Mouse (Mus musculus) hindbrain, embryonic 10.5 days (tissue): ENCODE data around the gene Gfm1. TPM values are rescaled to one million over a fixed set of nuclear protein-coding genes. Genes with fewer than 3 reads are reported as not detected.

Source experiments
- DNase-seq: peaks from one replicate; pipeline ENCODE4 v3.0.0-alpha.2; 2017; ENCODE audit warnings: low spot score
- H3K27ac ChIP-seq: fragments of 300-500 bp; sonication (generic); 2 replicates; pipeline ENCODE4 v1.5.1; 2016; ENCODE audit warnings: mild to moderate bottlenecking, moderate library complexity
- H3K27me3 ChIP-seq: fragments of 300-500 bp; sonication (generic); 2 replicates; pipeline ENCODE4 v1.6.1; 2016; ENCODE audit warnings: mild to moderate bottlenecking; ENCODE audit not compliant: poor library complexity, insufficient read depth, severe bottlenecking
- H3K36me3 ChIP-seq: fragments of 300-500 bp; sonication (generic); 2 replicates; pipeline ENCODE4 v1.6.1; 2016; ENCODE audit warnings: mild to moderate bottlenecking, moderate library complexity
- H3K4me1 ChIP-seq: fragments of 300-500 bp; sonication (generic); replicated peaks from 2 replicates; pipeline ENCODE4 v1.6.1; 2016; ENCODE audit warnings: mild to moderate bottlenecking
- H3K4me3 ChIP-seq: fragments of 300-500 bp; sonication (generic); 2 replicates; pipeline ENCODE4 v1.5.1; 2016; ENCODE audit warnings: mild to moderate bottlenecking, moderate library complexity
- H3K9me3 ChIP-seq: fragments of 300-500 bp; sonication (generic); 2 replicates; pipeline ENCODE4 v1.6.1; 2016; ENCODE audit warnings: mild to moderate bottlenecking, moderate library complexity
- WGBS: fragments of 180-500 bp; shearing (Covaris S2); methylation state at CpG from one replicate; pipeline ENCODE4 v1.1.7; 2016; 5-methylcytosine and 5-hydroxymethylcytosine counted together
- polyA plus RNA-seq: library from polyadenylated mRNA; unstranded; fragments of >200 nt; fragmentation: Nextera tagmentation; extraction: Ambion mirVana; gene quantifications from 2 replicates; pipeline ENCODE4 v1.2.1, GENCODE M21; 2016

Gene Gfm1
- polyA plus RNA-seq, 1 experiment from 2014 or later = 43.2 TPM

- H3K27me3 ChIP-seq = 0 out of 2 replicates have a peak, but pooled peaks cover 3% of the 10 kb centered on the region
- no peaks in the 10 kb centered on the region for H3K9me3 ChIP-seq
- DNase-seq = no peak
- no peak overlapping the region for H3K27ac ChIP-seq
- no peak overlapping the region for H3K4me3 ChIP-seq
- 5% methylated on average over 3 of the region's 3 CpGs for WGBS
- peaks cover 13% of the 10 kb centered on the region; the same call in 1 of the 2 replicates for H3K4me1 ChIP-seq
- no peaks in the 10 kb centered on the region for H3K36me3 ChIP-seq
Measured at GRCm38 (mm10) chr3:67503878-67504277, 74.0 kb downstream of the Gfm1 start.

GRCm38 (mm10) chr3:67505286-67505685 is 75.4 kb downstream of the Gfm1 start:
- H3K4me3 ChIP-seq = no peak overlapping the region
- H3K27me3 ChIP-seq = 0 out of 2 replicates have a peak, but pooled peaks cover 3% of the 10 kb centered on the region
- no peaks in the 10 kb centered on the region for H3K36me3 ChIP-seq
- H3K27ac ChIP-seq = no peak overlapping the region
- H3K9me3 ChIP-seq = no peaks in the 10 kb centered on the region
- H3K4me1 ChIP-seq = peaks cover 13% of the 10 kb centered on the region; the same call in 1 of the 2 replicates
- DNase-seq = no peak
- 82% methylated on average over 2 of the region's 2 CpGs for WGBS

DNA sequence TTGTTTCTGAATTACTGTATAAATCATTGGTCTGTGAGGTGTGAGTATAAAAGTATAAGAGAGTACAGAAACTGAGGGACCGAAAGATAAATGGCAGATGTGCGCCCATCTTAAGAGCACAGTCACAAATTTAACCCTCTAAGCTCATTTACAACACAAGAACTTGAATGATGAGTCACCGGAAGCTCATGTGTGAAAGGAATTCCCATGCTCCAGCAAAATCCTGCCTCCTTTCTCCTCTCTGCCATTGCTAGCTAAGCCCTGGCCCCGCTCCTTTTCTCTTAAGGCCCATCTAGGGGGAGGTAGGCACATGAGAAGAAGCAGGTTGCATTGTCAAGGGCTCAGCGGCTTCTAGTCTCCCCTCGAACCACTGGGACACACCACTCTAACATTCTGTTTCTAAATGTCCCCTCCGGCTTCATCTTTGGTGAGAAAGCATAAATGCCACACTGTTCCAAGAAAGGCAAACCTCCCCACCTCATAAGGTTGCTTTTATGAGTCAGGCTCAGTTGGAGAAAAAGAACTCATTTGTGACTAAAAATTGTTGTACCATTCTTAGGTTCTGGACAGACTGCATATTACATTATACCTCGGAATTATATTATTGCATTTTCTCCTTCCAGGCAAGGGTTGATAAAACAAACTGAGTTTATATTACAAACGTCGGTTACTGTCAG is 78.5 kb downstream of the Gfm1 start:
- DNase-seq = no peak
- Histone ChIP-seq H3K9me3 (no peaks in the 10 kb centered on the region), H3K27me3 (peaks cover 5% of the 10 kb centered on the region; the same call in 1 of the 2 replicates), H3K36me3 (no peaks in the 10 kb centered on the region), H3K4me3 (no peak overlapping the region), H3K27ac (no peak overlapping the region), H3K4me1 (peaks cover 13% of the 10 kb centered on the region; the same call in 1 of the 2 replicates)
- WGBS = 91% methylated on average over 10 of the region's 10 CpGs

DNA sequence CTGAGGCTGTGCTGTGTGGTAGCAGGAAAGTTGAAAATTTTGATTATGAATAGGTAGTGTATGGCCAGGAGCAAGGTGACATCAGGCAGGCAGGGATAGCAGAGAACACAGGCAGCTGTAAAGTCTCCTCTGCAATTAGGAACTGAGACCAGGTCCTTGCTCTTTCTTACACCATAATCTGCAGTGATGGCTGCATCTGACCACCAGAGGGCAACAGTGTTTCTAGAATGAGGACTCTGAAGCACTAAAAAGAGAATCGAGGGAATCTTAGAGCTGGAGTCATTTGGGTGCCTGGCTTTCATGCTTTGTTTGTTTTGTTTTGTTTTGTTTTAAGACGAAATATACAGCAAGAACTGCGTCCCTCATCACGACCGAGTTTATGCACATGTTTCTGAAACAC is 82.9 kb downstream of the Gfm1 start:
- no peaks in the 10 kb centered on the region for H3K36me3 ChIP-seq
- H3K9me3 ChIP-seq = no peaks in the 10 kb centered on the region
- peaks cover 39% of the 10 kb centered on the region for H3K27me3 ChIP-seq
- H3K4me1 ChIP-seq = peaks cover 11% of the 10 kb centered on the region
- H3K27ac ChIP-seq = no peak overlapping the region
- no peak overlapping the region for H3K4me3 ChIP-seq
- peak; percentile 76 for DNase-seq
- WGBS = 4% methylated on average over 5 of the region's 5 CpGs

DNA sequence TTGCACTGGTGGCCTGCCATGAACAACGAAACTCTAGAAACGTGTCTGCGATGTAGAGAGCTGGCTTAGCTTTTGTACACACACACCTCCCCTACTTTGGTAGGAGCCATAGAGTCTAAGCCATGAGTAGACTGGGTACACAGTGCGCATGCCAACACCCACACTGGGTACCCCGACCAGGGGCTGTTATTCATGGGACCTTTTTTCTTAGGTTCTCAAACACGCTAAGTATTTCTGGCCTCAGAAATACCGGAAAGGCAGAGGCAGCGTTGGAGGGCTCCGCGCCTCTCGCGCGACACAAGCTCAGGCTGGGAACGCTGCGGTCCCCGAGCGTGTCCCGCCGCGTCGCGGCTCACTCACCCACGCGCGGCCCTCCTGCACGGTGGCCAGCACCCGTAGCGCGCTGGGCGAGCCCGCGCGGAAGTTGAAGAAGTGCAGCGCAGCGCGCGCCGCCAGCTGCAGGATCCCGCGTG is 84.9 kb downstream of the Gfm1 start:
- DNase-seq = peak; percentile 19
- H3K36me3 ChIP-seq = no peaks in the 10 kb centered on the region
- 6% methylated on average over 40 of the region's 40 CpGs for WGBS

DNA sequence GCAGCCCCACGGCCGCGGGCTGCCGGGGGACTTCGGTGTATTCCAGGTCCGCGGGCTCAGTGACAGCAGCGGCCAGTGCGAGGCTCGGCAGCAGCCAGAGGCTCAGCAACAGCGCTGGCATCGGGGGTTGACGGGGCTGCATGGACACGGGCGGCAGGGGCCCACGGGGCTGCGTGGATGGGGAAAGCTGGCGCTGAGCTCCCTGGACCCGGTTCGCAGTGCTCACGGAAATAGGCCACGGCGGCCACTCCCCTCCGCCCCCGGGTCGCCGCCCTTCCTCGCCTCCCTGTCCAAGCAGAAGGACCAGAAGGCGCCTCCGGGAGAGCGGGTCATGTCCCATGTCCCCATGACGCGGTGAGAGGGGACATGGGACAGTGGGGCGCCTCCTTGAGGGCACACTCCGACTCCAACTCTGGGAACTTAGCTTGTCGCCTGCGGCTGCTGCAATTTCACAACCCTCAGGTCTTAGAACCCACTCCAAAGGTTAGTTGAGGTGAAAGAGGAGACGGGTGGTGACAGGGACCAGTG is 85.4 kb downstream of the Gfm1 start, which contains the start of gene Rarres1:
Gene Rarres1, minus strand, starts transcription at position 250 of the 528 bp plus-strand sequence.
- DNase-seq = peak; percentile 42
- H3K4me1 ChIP-seq = peaks cover 11% of the 10 kb centered on the region
- H3K9me3 ChIP-seq = no peaks in the 10 kb centered on the region
- H3K27ac ChIP-seq = peak within 1 kb of the TSS; percentile 78
- WGBS = 3% methylated on average over 38 of the region's 38 CpGs
- H3K36me3 ChIP-seq = no peaks in the 10 kb centered on the region
- peaks cover 41% of the 10 kb centered on the region for H3K27me3 ChIP-seq
- H3K4me3 ChIP-seq = peak within 1 kb of the TSS; percentile 70

More for the DNA sequence above, 84.9 kb downstream of the Gfm1 start:
- H3K27ac ChIP-seq = peak overlapping the region; percentile 78
- no peaks in the 10 kb centered on the region for H3K9me3 ChIP-seq
- H3K27me3 ChIP-seq = peaks cover 41% of the 10 kb centered on the region
- peaks cover 11% of the 10 kb centered on the region for H3K4me1 ChIP-seq
- H3K4me3 ChIP-seq = peak overlapping the region; percentile 70

DNA sequence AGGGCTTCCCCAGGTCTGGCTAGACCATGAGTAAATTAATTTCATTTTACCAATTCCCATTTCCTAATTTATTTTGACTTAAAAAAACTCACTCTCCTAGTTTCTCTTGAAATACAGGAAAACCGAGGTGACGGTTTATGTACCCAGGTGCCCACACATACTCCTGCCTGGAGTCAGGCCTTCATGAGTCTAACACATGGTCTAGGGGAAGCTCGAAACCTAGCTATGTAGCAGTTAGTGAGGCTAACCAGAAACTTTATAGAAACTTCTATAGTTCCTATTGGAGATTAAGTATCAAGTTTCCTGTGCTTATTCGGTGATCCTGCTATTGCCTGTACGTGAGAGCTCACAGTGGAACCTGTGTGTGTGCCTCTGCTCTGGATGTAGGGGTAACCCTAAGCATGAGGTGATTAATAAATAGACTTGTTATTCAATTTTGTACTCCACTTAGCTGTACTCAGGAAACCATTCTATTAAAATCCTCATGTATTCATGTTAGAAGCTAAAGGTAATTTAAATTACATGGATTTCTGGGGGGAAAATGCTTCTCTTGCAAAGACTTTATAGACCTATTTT is 90.8 kb downstream of the Gfm1 start:
- 88% methylated on average over 5 of the region's 5 CpGs for WGBS

DNA sequence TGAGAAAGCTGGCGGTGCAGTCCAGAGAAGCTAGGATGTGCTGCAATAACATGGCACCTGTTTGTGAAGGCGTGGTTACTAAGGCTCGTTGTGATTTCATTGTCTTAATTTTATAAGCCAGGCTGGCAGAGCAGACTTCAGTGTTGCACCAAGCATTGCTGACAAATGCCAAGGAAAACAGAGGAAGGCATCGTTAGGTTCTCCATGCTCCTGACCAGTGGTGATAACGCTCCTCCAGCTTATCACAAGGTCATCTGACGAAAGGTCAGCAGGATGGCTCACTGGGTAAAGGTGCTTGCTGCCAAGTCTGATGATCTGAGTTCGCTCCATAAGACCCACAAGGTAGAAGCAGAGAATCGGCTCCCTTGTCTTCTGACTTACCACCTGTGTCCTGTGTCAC is 92.8 kb downstream of the Gfm1 start:
- no peaks in the 10 kb centered on the region for H3K9me3 ChIP-seq
- no peak for DNase-seq
- 89% methylated on average over 8 of the region's 8 CpGs for WGBS
- no peaks in the 10 kb centered on the region for H3K36me3 ChIP-seq
- H3K27ac ChIP-seq = no peak overlapping the region
- no peak overlapping the region for H3K4me3 ChIP-seq
- 0 out of 2 replicates have a peak, but pooled peaks cover 2% of the 10 kb centered on the region for H3K27me3 ChIP-seq
- no peaks in the 10 kb centered on the region for H3K4me1 ChIP-seq

More for the DNA sequence above, 90.8 kb downstream of the Gfm1 start:
- Histone ChIP-seq H3K27ac (no peak overlapping the region), H3K4me1 (0 out of 2 replicates have a peak, but pooled peaks cover under 1% of the 10 kb centered on the region), H3K36me3 (no peaks in the 10 kb centered on the region), H3K9me3 (no peaks in the 10 kb centered on the region), H3K27me3 (peaks cover 16% of the 10 kb centered on the region), H3K4me3 (no peak overlapping the region)
- no peak for DNase-seq

DNA sequence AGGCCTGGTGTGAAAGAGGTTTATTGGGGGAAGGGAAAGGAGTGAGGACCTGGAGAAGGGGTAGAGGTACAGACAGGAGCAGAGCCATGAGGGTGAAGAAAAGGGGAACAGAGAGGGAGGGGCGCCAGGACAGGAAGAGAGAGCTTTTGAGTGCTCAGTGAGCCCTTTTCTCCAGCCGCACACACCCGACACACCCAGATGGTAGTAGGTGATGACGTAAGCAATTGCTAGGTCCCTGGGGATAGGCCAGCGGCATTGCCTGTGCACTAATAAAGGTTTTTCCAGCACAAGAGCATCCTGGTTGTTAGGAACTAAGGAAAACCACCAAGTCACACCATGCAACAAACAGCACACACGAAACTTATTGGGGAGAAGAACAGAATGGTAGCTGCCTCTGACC is 94.9 kb downstream of the Gfm1 start:
- DNase-seq = no peak
- H3K36me3 ChIP-seq = no peaks in the 10 kb centered on the region
- H3K4me1 ChIP-seq = no peaks in the 10 kb centered on the region
- H3K9me3 ChIP-seq = no peaks in the 10 kb centered on the region
- 79% methylated on average over 6 of the region's 6 CpGs for WGBS
- no peak overlapping the region for H3K4me3 ChIP-seq
- H3K27me3 ChIP-seq = no peaks in the 10 kb centered on the region
- H3K27ac ChIP-seq = no peak overlapping the region

Other genes starting within 250 kb of the Gfm1 start
- 33.2 and 40.0 TPM in 2 replicates for gene Mlf1, start 56.0 kb upstream of the Gfm1 start, polyA plus RNA-seq
- not detected in 2 replicates for gene Gm17402, start 54.9 kb upstream of the Gfm1 start, polyA plus RNA-seq
- 54.6 and 64.5 TPM in 2 replicates for gene Lxn, start 33.8 kb downstream of the Gfm1 start, polyA plus RNA-seq
- gene Rarres1, start 85.4 kb downstream of the Gfm1 start, polyA plus RNA-seq = 1.5 and 2.9 TPM in 2 replicates
- 54.4 and 62.7 TPM in 2 replicates for gene Mfsd1, start 152.6 kb downstream of the Gfm1 start, polyA plus RNA-seq